Mouse (Mus musculus) liver, embryonic 14.5 days (tissue): Measurements from ENCODE around the gene Mnd1.

Experiments used
- CTCF ChIP-seq: IDR thresholded peaks from 2 replicates; pipeline ENCODE4 v1.5.1; 2016; ENCODE audit warnings: antibody characterized with exemption, low read depth, control low read depth
- EP300 ChIP-seq: IDR thresholded peaks from 2 replicates; pipeline ENCODE4 v1.6.1; 2016; ENCODE audit warnings: antibody characterized with exemption, low read depth

DNA sequence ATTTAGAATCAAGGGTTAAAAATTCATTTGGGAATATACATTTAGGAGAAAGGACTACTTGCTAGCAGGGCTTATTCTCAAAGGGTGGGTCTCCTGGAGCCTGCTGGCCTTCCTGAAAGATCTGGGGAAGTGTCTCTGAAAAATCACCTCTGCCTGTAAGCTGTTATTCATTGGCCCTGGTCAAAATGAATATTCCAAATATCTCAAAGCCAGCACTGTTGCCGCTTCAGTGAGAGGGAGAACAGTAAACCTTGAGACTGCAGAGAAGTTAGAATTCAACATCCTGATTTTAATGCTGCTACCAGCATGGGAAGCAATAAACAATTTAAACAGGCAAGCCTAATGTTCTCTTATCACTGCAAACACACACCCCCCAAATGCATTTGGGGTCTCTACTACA, 117.5 kb downstream of the Mnd1 start:
- TF ChIP-seq EP300 = no peak
- no peak for TF ChIP-seq CTCF
